Mouse (Mus musculus) neural tube, embryonic 11.5 days (tissue): ENCODE measurements at regions not wholly inside any gene's neighbourhood (a gene's known extent, or its start where the extent isn't known, plus 50 kb on each side); places are given as distances from the start of the nearest gene placed in this dataset.

ENCODE experiments used
- ATAC-seq: fragments of 200-750 bp; cut with Nextera tagmentation; 2 replicates; pipeline ENCODE4 v1.8.0; 2017; ENCODE audit warnings: moderate number of reproducible peaks, mild to moderate bottlenecking, moderate TSS enrichment, moderate library complexity; ENCODE audit not compliant: insufficient read depth, low FRiP score, low TSS enrichment
- DNase-seq: peaks from one replicate; pipeline ENCODE4 v3.0.0-alpha.2; 2015; ENCODE audit warnings: low spot score
- H3K27ac ChIP-seq: fragments of 300-500 bp; sonication (generic); 2 replicates; pipeline ENCODE4 v1.5.1; 2014; ENCODE audit warnings: low read depth, mild to moderate bottlenecking, low read length
- H3K27me3 ChIP-seq: fragments of 300-500 bp; sonication (generic); 2 replicates; pipeline ENCODE4 v1.6.1; 2014; ENCODE audit warnings: mild to moderate bottlenecking, low read length, mixed read lengths; ENCODE audit not compliant: control insufficient read depth, insufficient read depth
- H3K36me3 ChIP-seq: fragments of 300-500 bp; sonication (generic); 2 replicates; pipeline ENCODE4 v1.6.1; 2014; ENCODE audit warnings: mild to moderate bottlenecking, low read length, moderate library complexity, mixed read lengths; ENCODE audit not compliant: control insufficient read depth, insufficient read depth
- H3K4me1 ChIP-seq: fragments of 300-500 bp; sonication (generic); 2 replicates; pipeline ENCODE4 v1.6.1; 2014; ENCODE audit warnings: low read length, mixed read lengths; ENCODE audit not compliant: control insufficient read depth, insufficient read depth
- H3K4me2 ChIP-seq: fragments of 300-500 bp; sonication (generic); 2 replicates; pipeline ENCODE4 v1.6.1; 2014; ENCODE audit warnings: low read depth, mild to moderate bottlenecking, moderate library complexity
- H3K4me3 ChIP-seq: fragments of 300-500 bp; sonication (generic); 2 replicates; pipeline ENCODE4 v1.5.1; 2014; ENCODE audit warnings: low read depth, low read length
- H3K9ac ChIP-seq: fragments of 300-500 bp; sonication (generic); 2 replicates; pipeline ENCODE4 v1.6.1; 2014; ENCODE audit warnings: mild to moderate bottlenecking, low read length
- H3K9me3 ChIP-seq: fragments of 300-500 bp; sonication (generic); 2 replicates; pipeline ENCODE4 v1.6.1; 2016; ENCODE audit warnings: low read length; ENCODE audit not compliant: control insufficient read depth
- WGBS: fragments of 180-500 bp; shearing (Covaris S2); extraction: QIAGEN DNeasy Blood & Tissue Kit; methylation state at CpG from one replicate; pipeline ENCODE4 v1.1.7; 2014; 5-methylcytosine and 5-hydroxymethylcytosine counted together

GRCm38 (mm10) chr6:100482572-100482971 is 188.4 kb downstream of the Shq1 start:
- ATAC-seq, result no peak
- Histone ChIP-seq H3K4me1 (no peaks in the 10 kb centered on the region), H3K36me3 (no peaks in the 10 kb centered on the region), H3K27me3 (no peaks in the 10 kb centered on the region), H3K4me3 (no peak overlapping the region), H3K27ac (no peak overlapping the region), H3K9ac (no peak overlapping the region), H3K9me3 (no peaks in the 10 kb centered on the region), H3K4me2 (no peak overlapping the region)
- WGBS, result 24% methylated on average over 7 of the region's 7 CpGs
- DNase-seq, result no peak

- no peaks in the 10 kb centered on the region for H3K4me1 ChIP-seq
- ATAC-seq (no peak), DNase-seq (no peak)
- no peak overlapping the region for H3K9ac ChIP-seq
- H3K36me3 ChIP-seq, result no peaks in the 10 kb centered on the region
- no peak overlapping the region for H3K4me2 ChIP-seq
- 88% methylated on average over 3 of the region's 3 CpGs for WGBS
- no peak overlapping the region for H3K4me3 ChIP-seq
- no peak overlapping the region for H3K27ac ChIP-seq
- H3K9me3 ChIP-seq, result no peaks in the 10 kb centered on the region
- no peaks in the 10 kb centered on the region for H3K27me3 ChIP-seq
These were observed 190.4 kb downstream of the Shq1 start for GRCm38 (mm10) chr6:100480525-100480924.

GRCm38 (mm10) chr6:100479881-100480280 is 191.1 kb downstream of the Shq1 start:
- Histone ChIP-seq H3K36me3 (no peaks in the 10 kb centered on the region), H3K4me1 (no peaks in the 10 kb centered on the region), H3K27me3 (no peaks in the 10 kb centered on the region), H3K27ac (no peak overlapping the region), H3K4me3 (no peak overlapping the region), H3K9ac (no peak overlapping the region), H3K9me3 (no peaks in the 10 kb centered on the region), H3K4me2 (no peak overlapping the region)
- WGBS, result 77% methylated on average over 6 of the region's 6 CpGs
- ATAC-seq (no peak), DNase-seq (no peak)

GRCm38 (mm10) chr6:100479455-100479854 is 191.5 kb downstream of the Shq1 start:
- Histone ChIP-seq H3K4me2 (no peak overlapping the region), H3K9ac (no peak overlapping the region), H3K27me3 (no peaks in the 10 kb centered on the region), H3K36me3 (no peaks in the 10 kb centered on the region), H3K4me3 (no peak overlapping the region), H3K4me1 (no peaks in the 10 kb centered on the region), H3K27ac (no peak overlapping the region), H3K9me3 (no peaks in the 10 kb centered on the region)
- ATAC-seq (no peak), DNase-seq (no peak)
- WGBS, result 88% methylated on average over 4 of the region's 4 CpGs

GRCm38 (mm10) chr6:100476550-100477366 is 189.5 kb upstream of the Rybp start:
- DNase-seq (no peak), ATAC-seq (no peak)
- no peak overlapping the region for H3K27ac ChIP-seq
- no peak overlapping the region for H3K9ac ChIP-seq
- no peak overlapping the region for H3K4me2 ChIP-seq
- WGBS, result 86% methylated on average over 6 of the region's 6 CpGs
- no peaks in the 10 kb centered on the region for H3K27me3 ChIP-seq
- H3K36me3 ChIP-seq, result no peaks in the 10 kb centered on the region
- H3K4me3 ChIP-seq, result no peak overlapping the region
- H3K4me1 ChIP-seq, result no peaks in the 10 kb centered on the region
- H3K9me3 ChIP-seq, result no peaks in the 10 kb centered on the region

- WGBS, result 76% methylated on average over 4 of the region's 4 CpGs
- H3K9me3 ChIP-seq, result no peaks in the 10 kb centered on the region
- no peaks in the 10 kb centered on the region for H3K27me3 ChIP-seq
- H3K4me1 ChIP-seq, result no peaks in the 10 kb centered on the region
- DNase-seq (no peak), ATAC-seq (no peak)
- H3K36me3 ChIP-seq, result no peaks in the 10 kb centered on the region
- H3K27ac ChIP-seq, result no peak overlapping the region
- no peak overlapping the region for H3K4me2 ChIP-seq
- H3K4me3 ChIP-seq, result no peak overlapping the region
- no peak overlapping the region for H3K9ac ChIP-seq
These were observed 188.2 kb upstream of the Rybp start for GRCm38 (mm10) chr6:100475341-100475955.

- ATAC-seq, result no peak
- H3K4me2 ChIP-seq, result no peak overlapping the region
- no peaks in the 10 kb centered on the region for H3K9me3 ChIP-seq
- no peaks in the 10 kb centered on the region for H3K4me1 ChIP-seq
- H3K27me3 ChIP-seq, result no peaks in the 10 kb centered on the region
- no peak for DNase-seq
- H3K4me3 ChIP-seq, result no peak overlapping the region
- WGBS, result 75% methylated on average over 9 of the region's 9 CpGs
- no peaks in the 10 kb centered on the region for H3K36me3 ChIP-seq
- H3K9ac ChIP-seq, result no peak overlapping the region
- H3K27ac ChIP-seq, result no peak overlapping the region
These were observed 187.0 kb upstream of the Rybp start for GRCm38 (mm10) chr6:100474326-100474725.

- no peak overlapping the region for H3K4me2 ChIP-seq
- no peaks in the 10 kb centered on the region for H3K27me3 ChIP-seq
- no peak overlapping the region for H3K27ac ChIP-seq
- DNase-seq (no peak), ATAC-seq (no peak)
- no peak overlapping the region for H3K9ac ChIP-seq
- no peaks in the 10 kb centered on the region for H3K36me3 ChIP-seq
- H3K4me3 ChIP-seq, result no peak overlapping the region
- no peaks in the 10 kb centered on the region for H3K9me3 ChIP-seq
- 87% methylated on average over 2 of the region's 2 CpGs for WGBS
- H3K4me1 ChIP-seq, result no peaks in the 10 kb centered on the region
These were observed 182.8 kb upstream of the Rybp start for GRCm38 (mm10) chr6:100470071-100470470.

GRCm38 (mm10) chr6:100462757-100463156 is 175.5 kb upstream of the Rybp start:
- no peaks in the 10 kb centered on the region for H3K4me1 ChIP-seq
- DNase-seq (no peak), ATAC-seq (no peak)
- H3K4me2 ChIP-seq, result no peak overlapping the region
- no peaks in the 10 kb centered on the region for H3K27me3 ChIP-seq
- no peak overlapping the region for H3K4me3 ChIP-seq
- peaks cover 4% of the 10 kb centered on the region; the same call in 1 of the 2 replicates for H3K9me3 ChIP-seq
- H3K36me3 ChIP-seq, result no peaks in the 10 kb centered on the region
- H3K27ac ChIP-seq, result no peak overlapping the region
- no peak overlapping the region for H3K9ac ChIP-seq
- WGBS, result 89% methylated on average over 2 of the region's 2 CpGs
